Mouse (Mus musculus) stomach, embryonic 14.5 days (tissue): ENCODE data around the gene Zfp867. TPM values are rescaled to one million over a fixed set of nuclear protein-coding genes. Genes with fewer than 3 reads are reported as not detected.

Experiments
- ATAC-seq: fragments of 200-750 bp; cut with Nextera tagmentation; 2 replicates; pipeline ENCODE4 v1.8.0; 2017; ENCODE audit warnings: low read depth, moderate TSS enrichment; ENCODE audit not compliant: insufficient number of reproducible peaks, insufficient read depth, low FRiP score
- H3K27ac ChIP-seq: fragments of 300-500 bp; sonication (generic); 2 replicates; pipeline ENCODE4 v1.5.1; 2014; ENCODE audit warnings: mild to moderate bottlenecking, low read length, moderate library complexity, mixed read lengths
- H3K27me3 ChIP-seq: fragments of 300-500 bp; sonication (generic); 2 replicates; pipeline ENCODE4 v1.6.1; 2014; ENCODE audit warnings: low read length, control low read depth, mixed read lengths; ENCODE audit not compliant: control insufficient read depth, insufficient read depth
- H3K36me3 ChIP-seq: fragments of 300-500 bp; sonication (generic); 2 replicates; pipeline ENCODE4 v1.6.1; 2014; ENCODE audit warnings: mild to moderate bottlenecking, control low read depth, low read length, moderate library complexity, mixed read lengths; ENCODE audit not compliant: control insufficient read depth, insufficient read depth
- H3K4me1 ChIP-seq: fragments of 300-500 bp; sonication (generic); 2 replicates; pipeline ENCODE4 v1.6.1; 2014; ENCODE audit warnings: low read length, control low read depth, mixed read lengths; ENCODE audit not compliant: control insufficient read depth, insufficient read depth
- H3K4me2 ChIP-seq: fragments of 300-500 bp; sonication (generic); replicated peaks from 2 replicates; pipeline ENCODE4 v1.6.1; 2014; ENCODE audit warnings: low read depth, low read length, control low read depth
- H3K4me3 ChIP-seq: fragments of 300-500 bp; sonication (generic); 2 replicates; pipeline ENCODE4 v1.5.1; 2014; ENCODE audit warnings: low read depth, low read length, control low read depth
- H3K9ac ChIP-seq: fragments of 300-500 bp; sonication (generic); replicated peaks from 2 replicates; pipeline ENCODE4 v1.6.1; 2014; ENCODE audit warnings: low read depth, mild to moderate bottlenecking, control low read depth, low read length, moderate library complexity, mixed read lengths
- H3K9me3 ChIP-seq: fragments of 300-500 bp; sonication (generic); 2 replicates; pipeline ENCODE4 v1.6.1; 2016; ENCODE audit warnings: low read depth, low read length, control low read depth; ENCODE audit not compliant: control insufficient read depth
- WGBS: fragments of 180-500 bp; shearing (Covaris S2); extraction: QIAGEN DNeasy Blood & Tissue Kit; methylation state at CpG from one replicate; pipeline ENCODE4 v1.1.7; 2014; 5-methylcytosine and 5-hydroxymethylcytosine counted together
- polyA plus RNA-seq: library from polyadenylated mRNA; unstranded; fragments of >200 nt; fragmentation: Nextera tagmentation; extraction: Ambion mirVana; gene quantifications from 2 replicates; pipeline ENCODE4 v1.2.1, GENCODE M21; 2014

Zfp867 gene
- polyA plus RNA-seq, 1 experiment from 2014 or later, result 9.1 TPM

GRCm38 (mm10) chr11:59425671-59426101, 46.6 kb downstream of the Zfp867 start:
- 48% methylated on average over 7 of the region's 7 CpGs for WGBS
- H3K27ac ChIP-seq, result no peak overlapping the region
- no peak overlapping the region for H3K9ac ChIP-seq
- no peaks in the 10 kb centered on the region for H3K27me3 ChIP-seq
- no peak overlapping the region for H3K4me2 ChIP-seq
- peak; percentile 42; the same call in 1 of the 2 replicates for ATAC-seq
- no peak overlapping the region for H3K4me3 ChIP-seq
- H3K4me1 ChIP-seq, result 0 out of 2 replicates have a peak, but pooled peaks cover 4% of the 10 kb centered on the region
- H3K9me3 ChIP-seq, result no peaks in the 10 kb centered on the region
- H3K36me3 ChIP-seq, result peaks cover 26% of the 10 kb centered on the region

DNA sequence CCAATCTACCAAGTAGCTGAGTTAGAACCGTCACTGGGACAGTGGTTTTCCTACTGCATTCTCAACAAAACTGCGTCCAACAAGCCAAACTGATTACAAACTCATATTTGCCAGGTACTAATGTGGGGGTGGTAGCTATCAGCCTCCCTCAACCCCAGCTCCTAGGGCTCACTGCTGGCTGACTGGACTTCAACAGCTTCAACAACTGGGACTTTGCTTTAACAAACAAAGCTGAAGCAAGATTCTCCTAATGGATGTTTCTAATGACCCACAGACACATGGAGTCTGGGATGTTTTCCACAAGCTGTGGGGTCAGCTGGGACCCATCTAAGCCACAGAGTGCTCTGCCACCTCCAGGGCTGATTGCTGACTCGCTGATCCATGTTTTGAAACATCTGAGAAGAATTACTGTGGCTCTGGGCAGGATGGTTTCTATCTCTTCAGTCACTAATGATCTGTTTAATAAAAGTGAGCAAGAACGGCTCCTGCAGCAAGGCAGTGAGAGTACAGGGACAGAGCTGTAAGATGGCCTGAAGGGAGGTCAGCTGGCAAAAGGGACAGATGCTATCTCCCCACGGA, 49.2 kb downstream of the Zfp867 start:
- Histone ChIP-seq H3K9ac (no peak overlapping the region), H3K4me2 (no peak overlapping the region), H3K27ac (0 out of 2 replicates have a peak overlapping the region, but pooled peaks have one; percentile 49), H3K27me3 (no peaks in the 10 kb centered on the region), H3K4me1 (0 out of 2 replicates have a peak, but pooled peaks cover 4% of the 10 kb centered on the region), H3K4me3 (no peak overlapping the region), H3K36me3 (peaks cover 31% of the 10 kb centered on the region), H3K9me3 (no peaks in the 10 kb centered on the region)
- no peak for ATAC-seq
- WGBS, result 69% methylated on average over 5 of the region's 5 CpGs

GRCm38 (mm10) chr11:59421967-59422366, 50.3 kb downstream of the Zfp867 start:
- H3K4me3 ChIP-seq, result no peak overlapping the region
- WGBS, result 92% methylated on average over 2 of the region's 2 CpGs
- H3K27me3 ChIP-seq, result no peaks in the 10 kb centered on the region
- no peaks in the 10 kb centered on the region for H3K9me3 ChIP-seq
- peaks cover 28% of the 10 kb centered on the region for H3K36me3 ChIP-seq
- no peak overlapping the region for H3K27ac ChIP-seq
- no peak overlapping the region for H3K9ac ChIP-seq
- ATAC-seq, result no peak
- H3K4me2 ChIP-seq, result no peak overlapping the region
- 0 out of 2 replicates have a peak, but pooled peaks cover 4% of the 10 kb centered on the region for H3K4me1 ChIP-seq

DNA sequence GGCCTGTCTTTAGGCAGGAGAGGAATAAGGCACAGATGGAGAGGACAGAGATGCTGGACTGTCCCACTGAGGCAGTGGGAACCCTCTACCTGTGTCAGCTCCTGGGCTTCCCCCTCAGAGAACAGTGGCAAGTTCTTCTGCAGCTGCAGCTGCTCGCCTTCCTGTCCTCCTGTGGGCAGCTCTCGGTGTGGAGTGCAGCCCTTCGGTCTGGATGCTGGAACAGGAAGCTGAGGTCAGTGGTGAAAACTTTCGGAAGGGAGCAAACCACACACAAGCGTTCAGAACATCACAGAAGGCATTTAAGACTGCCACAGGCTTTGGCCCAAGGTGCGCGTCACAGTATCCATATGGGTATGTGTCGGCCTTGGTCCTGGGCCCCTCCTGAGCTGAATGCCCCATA, 50.8 kb downstream of the Zfp867 start:
- H3K27me3 ChIP-seq, result no peaks in the 10 kb centered on the region
- no peak for ATAC-seq
- H3K4me3 ChIP-seq, result no peak overlapping the region
- 83% methylated on average over 8 of the region's 8 CpGs for WGBS
- H3K4me1 ChIP-seq, result 0 out of 2 replicates have a peak, but pooled peaks cover 4% of the 10 kb centered on the region
- no peak overlapping the region for H3K4me2 ChIP-seq
- no peak overlapping the region for H3K27ac ChIP-seq
- no peaks in the 10 kb centered on the region for H3K9me3 ChIP-seq
- H3K36me3 ChIP-seq, result peaks cover 25% of the 10 kb centered on the region
- no peak overlapping the region for H3K9ac ChIP-seq

- no peak overlapping the region for H3K9ac ChIP-seq
- H3K4me2 ChIP-seq, result no peak overlapping the region
- 75% methylated on average over 5 of the region's 5 CpGs for WGBS
- no peak overlapping the region for H3K4me3 ChIP-seq
- no peak overlapping the region; the same call in 1 of the 2 replicates for H3K27ac ChIP-seq
- peaks cover 19% of the 10 kb centered on the region for H3K36me3 ChIP-seq
- ATAC-seq, result no peak
- H3K27me3 ChIP-seq, result no peaks in the 10 kb centered on the region
- H3K4me1 ChIP-seq, result 0 out of 2 replicates have a peak, but pooled peaks cover 5% of the 10 kb centered on the region
- H3K9me3 ChIP-seq, result no peaks in the 10 kb centered on the region
Measured at GRCm38 (mm10) chr11:59418708-59419107, 53.6 kb downstream of the Zfp867 start.

DNA sequence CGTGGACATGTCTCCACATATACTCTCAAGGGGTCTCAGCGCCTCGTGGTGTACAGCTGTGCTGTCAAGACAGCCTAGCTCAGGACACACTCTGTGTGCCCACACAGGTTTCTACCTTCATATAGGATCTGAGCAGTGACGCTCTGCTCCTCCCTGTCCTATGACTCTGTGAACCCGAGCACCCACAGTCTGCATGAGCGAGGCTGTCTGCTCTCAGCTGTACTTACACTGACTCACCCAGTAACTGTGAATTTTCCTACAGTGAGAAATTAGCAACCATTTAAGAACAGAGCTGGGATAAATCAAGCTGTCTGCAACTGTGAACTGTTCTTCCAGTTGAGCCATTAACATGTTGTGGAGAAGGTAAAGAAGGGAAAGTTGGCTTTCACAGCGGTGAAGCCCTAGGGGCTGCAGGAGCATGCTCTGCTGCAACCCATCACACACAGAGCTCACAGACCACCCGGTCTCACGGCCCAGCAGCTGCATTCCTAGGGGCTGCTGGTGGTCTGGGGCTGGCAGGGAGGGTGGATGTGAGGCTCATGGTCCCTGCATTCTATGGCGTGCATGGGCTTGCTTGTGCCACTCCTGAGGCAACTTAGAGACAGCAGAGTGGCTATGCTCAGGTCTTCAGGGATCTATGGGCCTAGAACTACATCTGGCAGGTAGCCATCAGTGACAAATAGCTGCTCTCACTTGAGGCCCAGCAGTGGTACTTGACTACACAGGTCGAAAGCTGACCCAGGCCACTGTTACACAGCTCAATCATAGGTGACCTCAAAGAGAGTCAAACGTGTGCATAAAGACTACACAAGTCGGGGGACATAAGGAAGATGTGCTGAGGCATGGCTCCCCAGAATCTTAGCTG, 59.0 kb downstream of the Zfp867 start:
- Histone ChIP-seq H3K9me3 (no peaks in the 10 kb centered on the region), H3K9ac (no peak overlapping the region), H3K4me2 (no peak overlapping the region), H3K27me3 (no peaks in the 10 kb centered on the region), H3K36me3 (peaks cover 3% of the 10 kb centered on the region), H3K27ac (peak overlapping the region; percentile 39; the same call in 1 of the 2 replicates), H3K4me3 (no peak overlapping the region), H3K4me1 (0 out of 2 replicates have a peak, but pooled peaks cover 6% of the 10 kb centered on the region)
- ATAC-seq, result peak; percentile 37; the same call in 1 of the 2 replicates
- WGBS, result 73% methylated on average over 13 of the region's 13 CpGs

DNA sequence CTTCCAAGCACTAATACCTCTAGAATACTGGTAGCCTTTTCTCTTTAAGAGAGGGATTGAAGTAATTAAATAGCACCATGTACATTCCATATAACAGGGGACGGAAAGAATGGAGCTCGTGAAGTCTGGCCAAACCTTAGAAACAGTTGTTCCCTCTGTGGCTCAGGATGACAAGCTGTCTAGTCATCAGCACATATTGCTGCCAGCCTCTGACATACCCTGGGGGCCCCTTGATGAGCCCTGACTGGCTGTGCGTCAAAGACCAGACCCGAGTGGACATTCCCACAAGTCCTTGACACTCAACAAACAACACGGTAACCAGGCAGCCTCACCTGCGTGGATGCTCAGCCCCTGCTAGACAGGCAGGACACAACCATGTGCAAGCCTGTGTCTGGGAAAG, 60.2 kb downstream of the Zfp867 start:
- H3K4me3 ChIP-seq, result no peak overlapping the region
- H3K4me2 ChIP-seq, result no peak overlapping the region
- H3K27ac ChIP-seq, result no peak overlapping the region
- H3K4me1 ChIP-seq, result 0 out of 2 replicates have a peak, but pooled peaks cover 6% of the 10 kb centered on the region
- H3K9ac ChIP-seq, result no peak overlapping the region
- H3K27me3 ChIP-seq, result no peaks in the 10 kb centered on the region
- ATAC-seq, result no peak
- H3K36me3 ChIP-seq, result peaks cover 6% of the 10 kb centered on the region
- 84% methylated on average over 6 of the region's 6 CpGs for WGBS
- H3K9me3 ChIP-seq, result no peaks in the 10 kb centered on the region
